ENCODE assay signal across 8 mouse cellular contexts in the genomic region with DNA sequence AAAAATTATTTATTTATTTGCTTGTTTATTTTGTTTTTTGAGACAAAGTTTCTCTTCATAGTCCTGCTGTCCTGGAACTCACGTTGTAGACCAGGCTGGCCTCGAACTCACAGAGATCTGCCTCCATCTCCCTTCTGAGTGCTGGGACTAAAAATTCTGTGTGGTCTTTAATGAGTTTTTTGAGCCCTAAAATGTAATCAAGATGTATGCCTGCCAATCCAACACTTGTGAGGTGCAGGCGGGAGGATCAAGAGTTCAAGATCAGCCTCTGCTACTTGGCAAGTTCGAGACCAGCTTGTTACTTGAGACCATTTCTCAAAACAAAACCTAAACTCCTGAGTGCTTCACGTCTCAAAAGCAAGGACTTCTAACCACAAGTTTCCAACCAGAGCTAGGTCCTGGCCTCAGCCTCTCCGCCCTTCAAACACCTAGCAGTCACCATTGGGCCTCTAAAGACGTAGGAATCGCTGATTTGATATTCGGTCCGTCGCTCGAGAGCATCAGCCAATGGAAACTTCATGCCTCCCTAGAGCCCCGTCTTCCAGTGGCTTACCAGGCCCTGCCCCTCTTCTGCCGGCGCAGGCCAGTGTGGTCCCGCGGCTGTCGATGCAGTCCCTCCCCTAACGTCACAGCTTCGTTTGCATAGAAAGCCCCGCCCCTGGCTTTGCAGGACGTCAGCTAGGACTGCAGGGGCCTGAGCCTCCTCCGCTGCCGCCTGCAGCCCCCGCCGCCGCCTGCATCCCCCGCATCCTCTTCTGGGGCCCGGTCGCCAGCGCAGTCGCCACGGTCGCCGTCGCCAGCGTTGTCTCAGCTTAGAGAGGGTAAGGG. TPM values are rescaled to one million over a fixed set of nuclear protein-coding genes. Genes with fewer than 3 reads are reported as not detected.
DNase-seq lines count a peak whose midpoint lies in the region; ATAC-seq and TF ChIP-seq lines count a peak whose summit lies in the region.

A gene (plus strand): TSS at position 637 of the 828 bp plus-strand sequence.

- peaks cover 26% of the 10 kb centered on the region for H3K36me3 ChIP-seq in forebrain, embryonic 10.5 days (replicated peaks)
- H3K36me3 ChIP-seq in heart, embryonic 15.5 days: peaks cover 17% of the 10 kb centered on the region; the same call in 1 of the 2 replicates
- no peaks in the 10 kb centered on the region; the same call in 1 of the 2 replicates for H3K36me3 ChIP-seq in liver, embryonic 14.5 days (replicated peaks; ENCODE audit: control insufficient read depth, insufficient read depth, low read depth)
- no peaks in the 10 kb centered on the region for H3K36me3 ChIP-seq in neural tube, embryonic 11.5 days (ENCODE audit: control insufficient read depth, insufficient read depth, low read length)
- H3K36me3 ChIP-seq in stomach, postnatal 0 days (ENCODE audit: control insufficient read depth, insufficient read depth, low read length): no peaks in the 10 kb centered on the region; the same call in 1 of the 2 replicates

- peak; percentile 97 for ATAC-seq in CD4-positive, CD25-positive, alpha-beta regulatory T cell, adult 4 months
- ATAC-seq in heart, embryonic 15.5 days (replicated peaks; ENCODE audit: insufficient number of reproducible peaks, insufficient read depth, low FRiP score, low read depth): peak; percentile 94
- peak; percentile 97 for ATAC-seq in liver, embryonic 14.5 days (ENCODE audit: insufficient read depth)
- peak; percentile 97 for ATAC-seq in neural tube, embryonic 11.5 days (ENCODE audit: insufficient read depth, low FRiP score, low TSS enrichment)
- ATAC-seq in stomach, postnatal 0 days (ENCODE audit: low FRiP score, low TSS enrichment): peak; percentile 95

- H3K9me3 ChIP-seq in forebrain, embryonic 10.5 days: no peaks in the 10 kb centered on the region
- no peaks in the 10 kb centered on the region for H3K9me3 ChIP-seq in heart, embryonic 15.5 days (replicated peaks)
- H3K9me3 ChIP-seq in liver, embryonic 14.5 days (ENCODE audit: control insufficient read depth, low read length): no peaks in the 10 kb centered on the region
- no peaks in the 10 kb centered on the region for H3K9me3 ChIP-seq in neural tube, embryonic 11.5 days (ENCODE audit: control insufficient read depth, low read length)
- no peaks in the 10 kb centered on the region for H3K9me3 ChIP-seq in stomach, postnatal 0 days (ENCODE audit: control insufficient read depth, low read length)

- peak within 1 kb of the TSS; percentile 77 for H3K9ac ChIP-seq in heart, embryonic 15.5 days
- peak within 1 kb of the TSS; percentile 72 for H3K9ac ChIP-seq in liver, embryonic 14.5 days (replicated peaks)
- H3K9ac ChIP-seq in neural tube, embryonic 11.5 days (ENCODE audit: low read length): peak within 1 kb of the TSS; percentile 79
- peak within 1 kb of the TSS; percentile 83 for H3K9ac ChIP-seq in stomach, postnatal 0 days (ENCODE audit: low read length)

- peak; percentile 92 for DNase-seq in c-Kit-negative CD71-positive TER-119-positive erythroid progenitor cells, embryonic 14.5 days (ENCODE audit: low read depth, low spot score)
- peak; percentile 95 for DNase-seq in forebrain, embryonic 10.5 days (ENCODE audit: extremely low spot score, low spot score)
- DNase-seq in kidney, postnatal 25 days: peak; percentile 97 to 100
- DNase-seq in liver, embryonic 14.5 days (ENCODE audit: low read depth in 3 of 3, low spot score in 3 of 3): peak; percentile 96 to 98 (median 97)
- peak; percentile 97 for DNase-seq in neural tube, embryonic 11.5 days (ENCODE audit: low spot score)
- DNase-seq in stomach, postnatal 0 days (ENCODE audit: low spot score): peak; percentile 98

- 8% methylated on average over 37 of the region's 37 CpGs for whole genome bisulfite sequencing in forebrain, embryonic 10.5 days
- 9% methylated on average over 37 of the region's 37 CpGs for WGBS in heart, embryonic 15.5 days
- WGBS in liver, embryonic 14.5 days (ENCODE audit: insufficient replicate concordance): 7% methylated on average over 37 of the region's 37 CpGs
- WGBS in neural tube, embryonic 11.5 days: 8% methylated on average over 37 of the region's 37 CpGs
- 8% methylated on average over 37 of the region's 37 CpGs for WGBS in stomach, postnatal 0 days

- peak within 1 kb of the TSS; percentile 86 for H3K27ac ChIP-seq in forebrain, embryonic 10.5 days
- H3K27ac ChIP-seq in heart, embryonic 15.5 days: peak within 1 kb of the TSS; percentile 88
- peak within 1 kb of the TSS; percentile 14 for H3K27ac ChIP-seq in liver, embryonic 14.5 days
- peak within 1 kb of the TSS; percentile 27; the same call in 1 of the 2 replicates for H3K27ac ChIP-seq in neural tube, embryonic 11.5 days (ENCODE audit: low read depth, low read length)
- peak within 1 kb of the TSS; percentile 91 for H3K27ac ChIP-seq in stomach, postnatal 0 days (replicated peaks)

- H3K4me3 ChIP-seq in forebrain, embryonic 10.5 days: peak within 1 kb of the TSS; percentile 82
- peak within 1 kb of the TSS; percentile 69 for H3K4me3 ChIP-seq in heart, embryonic 15.5 days
- peak within 1 kb of the TSS; percentile 52 to 66 for H3K4me3 ChIP-seq in liver, embryonic 14.5 days (ENCODE audit: insufficient read depth in 1 of 2, low read depth in 2 of 2, low read length in 2 of 2)
- peak within 1 kb of the TSS; percentile 67 for H3K4me3 ChIP-seq in neural tube, embryonic 11.5 days (ENCODE audit: low read depth, low read length)
- peak within 1 kb of the TSS; percentile 72 for H3K4me3 ChIP-seq in stomach, postnatal 0 days (ENCODE audit: low read depth, low read length)

- TF ChIP-seq EP300 in liver, embryonic 14.5 days (IDR thresholded peaks at IDR 0.05; ENCODE audit: low read depth): no peak
- TF ChIP-seq EP300 in stomach, postnatal 0 days (optimal IDR thresholded peaks at IDR 0.05): no peak

- peaks cover 46% of the 10 kb centered on the region for H3K4me1 ChIP-seq in forebrain, embryonic 10.5 days
- peaks cover 43% of the 10 kb centered on the region for H3K4me1 ChIP-seq in heart, embryonic 15.5 days (replicated peaks)
- H3K4me1 ChIP-seq in liver, embryonic 14.5 days (replicated peaks; ENCODE audit: control insufficient read depth in 2 of 2, insufficient read depth in 2 of 2, low read length in 1 of 2): peaks cover 4 to 20% of the 10 kb centered on the region in 2 experiments
- peaks cover 4% of the 10 kb centered on the region; the same call in 1 of the 2 replicates for H3K4me1 ChIP-seq in neural tube, embryonic 11.5 days (ENCODE audit: control insufficient read depth, insufficient read depth, low read length)
- H3K4me1 ChIP-seq in stomach, postnatal 0 days (replicated peaks; ENCODE audit: control insufficient read depth, insufficient read depth): peaks cover 4% of the 10 kb centered on the region; the same call in 1 of the 2 replicates

- peaks cover 28% of the 10 kb centered on the region for H3K27me3 ChIP-seq in forebrain, embryonic 10.5 days (ENCODE audit: poor library complexity, severe bottlenecking)
- peaks cover 14% of the 10 kb centered on the region for H3K27me3 ChIP-seq in heart, embryonic 15.5 days
- no peaks in the 10 kb centered on the region; the same call in 1 of the 2 replicates for H3K27me3 ChIP-seq in liver, embryonic 14.5 days (ENCODE audit: control insufficient read depth, insufficient read depth, low read length)
- no peaks in the 10 kb centered on the region for H3K27me3 ChIP-seq in neural tube, embryonic 11.5 days (ENCODE audit: control insufficient read depth, insufficient read depth, low read length)
- no peaks in the 10 kb centered on the region for H3K27me3 ChIP-seq in stomach, postnatal 0 days (ENCODE audit: control insufficient read depth, insufficient read depth, low read length)

- TF ChIP-seq CTCF in liver, embryonic 14.5 days (IDR thresholded peaks at IDR 0.05; ENCODE audit: low read depth): no peak
- no peak; the same call in 1 of the 2 replicates for TF ChIP-seq CTCF in stomach, postnatal 0 days (IDR thresholded peaks at IDR 0.05; ENCODE audit: low read depth)

- H3K4me2 ChIP-seq in heart, embryonic 15.5 days: peak within 1 kb of the TSS; percentile 93
- peak within 1 kb of the TSS; percentile 83 for H3K4me2 ChIP-seq in liver, embryonic 14.5 days (ENCODE audit: low read depth)
- peak within 1 kb of the TSS; percentile 86 for H3K4me2 ChIP-seq in neural tube, embryonic 11.5 days (ENCODE audit: low read depth)
- peak within 1 kb of the TSS; percentile 96 for H3K4me2 ChIP-seq in stomach, postnatal 0 days (replicated peaks; ENCODE audit: low read depth)

RNA-seq across cellular contexts. Expression of the gene that starts here (rescaled TPM):
- 1 to 10 TPM; 7.5 to 9.6 TPM for polyA plus RNA-seq in CD4-positive, CD25-positive, alpha-beta regulatory T cell, adult 4 months (2017; shearing (Covaris generic))
- polyA plus RNA-seq in forebrain, embryonic 10.5 days (2016; fragmentation: Nextera tagmentation; extraction: Ambion mirVana): 10.5 and 12.2 TPM in 2 replicates
- 21.0 and 25.5 TPM in 2 replicates for polyA plus RNA-seq in heart, embryonic 15.5 days (2015; fragmentation: Nextera tagmentation; extraction: Ambion mirVana)
- polyA plus RNA-seq in liver, embryonic 14.5 days (2012; rRNA removed): 2.7 and 3.2 TPM in 2 replicates
- 1.6 and 2.4 TPM in 2 replicates for polyA plus RNA-seq in liver, embryonic 14.5 days (2014; fragmentation: Nextera tagmentation; extraction: Ambion mirVana)
- polyA plus RNA-seq in neural tube, embryonic 11.5 days (2014; fragmentation: Nextera tagmentation; extraction: Ambion mirVana): 97.9 and 111 TPM in 2 replicates
- polyA plus RNA-seq in stomach, postnatal 0 days (2015; fragmentation: Nextera tagmentation; extraction: Ambion mirVana): 18.9 and 19.0 TPM in 2 replicates

Comparison
In these comparisons a context has a peak if more than half of its experiments do, and no peak if none do; other contexts are left out.
1. Peak in every context shown above with its lines: DNase-seq, ATAC-seq, H3K4me3 ChIP-seq and H3K27ac ChIP-seq.
2. H3K27ac ChIP-seq: peak in every context shown above with its lines; median percentile 91 in stomach, postnatal 0 days; 88 in heart, embryonic 15.5 days; 86 in forebrain, embryonic 10.5 days; 27 in neural tube, embryonic 11.5 days; 14 in liver, embryonic 14.5 days.